Mouse (Mus musculus) CD4-positive, CD25-positive, alpha-beta regulatory T cell, adult 9 weeks (primary cell): Measurements from ENCODE around the gene Glycam1. TPM values are rescaled to one million over a fixed set of nuclear protein-coding genes. Genes with fewer than 3 reads are reported as not detected.

Experiments
- polyA plus RNA-seq: library from polyadenylated mRNA; unstranded; fragments of 100-300 nt; shearing (Covaris generic); gene quantifications from one replicate; pipeline ENCODE4 v1.2.1, GENCODE M21; 2017

Glycam1 gene
- not detected for polyA plus RNA-seq

GRCm38 (mm10) chr15:103564981-103565380, at the start of gene Glycam1:
Glycam1 (minus strand) TSS chr15:103565081.

GRCm38 (mm10) chr15:103537822-103538213, 27.1 kb downstream of the Glycam1 start, which contains the start of gene Ppp1r1a:
Ppp1r1a (minus strand) TSS chr15:103538003.

Other genes with a start within 250 kb of the Glycam1 start
- not detected for gene Zfp385a, start 225.0 kb downstream of the Glycam1 start, polyA plus RNA-seq
- 5.6 TPM for gene Itga5, start 198.3 kb downstream of the Glycam1 start, polyA plus RNA-seq
- not detected for gene Gtsf1, start 134.6 kb downstream of the Glycam1 start, polyA plus RNA-seq
- gene Gtsf2, start 116.6 kb downstream of the Glycam1 start, polyA plus RNA-seq, result not detected
- 174 TPM for gene Nckap1l, start 111.3 kb downstream of the Glycam1 start, polyA plus RNA-seq
- gene Pde1b, start 62.0 kb downstream of the Glycam1 start, polyA plus RNA-seq, result 2.6 TPM
- gene Ppp1r1a, start 27.1 kb downstream of the Glycam1 start, polyA plus RNA-seq, result not detected
- gene Mucl1, start 190.4 kb upstream of the Glycam1 start, polyA plus RNA-seq, result not detected